Mouse (Mus musculus) small intestine, adult 2 months (tissue): Measurements from ENCODE around the gene Rsph14. TPM values are rescaled to one million over a fixed set of nuclear protein-coding genes. Genes with fewer than 3 reads are reported as not detected.

Experiments used
- H3K27ac ChIP-seq: fragments of 200-500 bp; 2 replicates; pipeline ENCODE4 v1.5.1; 2012; ENCODE audit warnings: low read depth, low read length, control low read depth, inconsistent platforms; ENCODE audit not compliant: insufficient read depth
- H3K27me3 ChIP-seq: fragments of 200-500 bp; 2 replicates; pipeline ENCODE4 v1.6.1; 2012; ENCODE audit warnings: mild to moderate bottlenecking, moderate library complexity, low read length, inconsistent platforms; ENCODE audit not compliant: control insufficient read depth, insufficient read depth
- H3K36me3 ChIP-seq: fragments of 200-500 bp; 2 replicates; pipeline ENCODE4 v1.6.1; 2012; ENCODE audit warnings: mild to moderate bottlenecking, low read length, control low read depth, inconsistent platforms; ENCODE audit not compliant: control insufficient read depth, insufficient read depth
- H3K4me1 ChIP-seq: fragments of 200-500 bp; 2 replicates; pipeline ENCODE4 v1.6.1; 2012; ENCODE audit warnings: low read length, inconsistent platforms, mixed read lengths; ENCODE audit not compliant: control insufficient read depth, insufficient read depth, insufficient read length
- H3K4me3 ChIP-seq: fragments of 200-500 bp; 2 replicates; pipeline ENCODE4 v1.5.1; 2012; ENCODE audit warnings: low read depth, mild to moderate bottlenecking, control low read depth, inconsistent platforms, low read length, moderate library complexity
- CTCF ChIP-seq: fragments of 200-500 bp; IDR thresholded peaks from 2 replicates; pipeline ENCODE4 v1.5.1; 2012; ENCODE audit warnings: low read depth, mild to moderate bottlenecking, control low read depth, inconsistent platforms, low read length, moderate library complexity, mixed read lengths; ENCODE audit not compliant: insufficient replicate concordance, insufficient read length; ENCODE audit errors: extremely low read depth
- POLR2A ChIP-seq: fragments of 200-500 bp; IDR thresholded peaks from 2 replicates; pipeline ENCODE4 v1.6.1; 2012; ENCODE audit warnings: low read depth, mild to moderate bottlenecking, control low read depth, inconsistent platforms, low read length, moderate library complexity
- WGBS: fragments of 180-500 bp; shearing (Covaris S2); methylation state at CpG from one replicate; pipeline ENCODE4 v1.1.7; 2018; 5-methylcytosine and 5-hydroxymethylcytosine counted together
- polyA plus RNA-seq: library from polyadenylated mRNA; depleted of rRNA; stranded (reverse); fragments of >200 nt; gene quantifications from 2 replicates; pipeline ENCODE4 v1.2.3, GENCODE M21; 2012

The Rsph14 gene
- polyA plus RNA-seq, 1 experiment, result not detected

DNA sequence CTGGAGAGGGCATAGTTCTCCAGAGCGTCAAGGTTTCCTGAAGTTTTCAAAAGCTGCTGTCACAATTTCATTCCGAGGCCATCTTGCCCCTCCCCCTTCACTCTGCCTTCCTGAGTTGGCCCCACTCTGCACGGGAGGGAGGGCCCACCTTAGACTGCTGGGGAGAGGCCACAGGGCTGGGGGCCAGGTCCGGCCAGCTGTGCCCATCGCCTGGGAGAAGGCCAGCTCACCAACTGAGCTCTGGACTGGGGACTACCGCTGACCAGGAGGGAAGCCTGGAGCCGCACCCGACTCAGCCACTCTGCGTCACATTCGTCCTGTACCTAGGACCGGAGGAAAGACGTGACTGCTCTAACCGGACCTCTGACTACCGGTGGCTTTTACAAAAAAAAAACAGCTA is 16.9 kb downstream of the Rsph14 start:
- WGBS, result 66% methylated on average over 14 of the region's 14 CpGs
- H3K27ac ChIP-seq, result no peak overlapping the region
- H3K36me3 ChIP-seq, result no peaks in the 10 kb centered on the region
- H3K4me3 ChIP-seq, result no peak overlapping the region
- H3K27me3 ChIP-seq, result no peaks in the 10 kb centered on the region
- no peak for TF ChIP-seq POLR2A
- no peak for TF ChIP-seq CTCF
- H3K4me1 ChIP-seq, result no peaks in the 10 kb centered on the region

DNA sequence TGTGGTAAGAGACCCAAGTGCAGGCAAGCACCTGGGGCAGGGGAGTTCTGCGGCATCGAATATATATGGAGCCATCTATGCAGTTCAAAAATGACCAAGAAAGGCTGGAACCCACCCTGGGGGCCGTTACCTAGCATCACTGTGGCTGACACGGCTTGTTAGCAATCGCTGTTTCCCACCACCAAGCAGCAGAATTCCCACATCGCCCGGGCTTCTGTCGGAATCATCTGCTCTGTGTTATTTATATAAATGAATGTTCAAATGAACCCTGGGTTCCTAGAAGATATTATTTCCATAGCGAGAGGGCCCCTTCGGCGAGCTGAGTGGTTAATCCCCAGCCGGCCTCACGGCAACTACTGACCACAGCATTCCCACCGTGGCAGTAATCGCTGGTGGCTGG is 21.7 kb downstream of the Rsph14 start:
- Histone ChIP-seq H3K4me3 (no peak overlapping the region), H3K27ac (no peak overlapping the region), H3K36me3 (no peaks in the 10 kb centered on the region), H3K4me1 (no peaks in the 10 kb centered on the region), H3K27me3 (no peaks in the 10 kb centered on the region)
- TF ChIP-seq POLR2A (no peak), CTCF (no peak)
- 89% methylated on average over 15 of the region's 15 CpGs for WGBS

DNA sequence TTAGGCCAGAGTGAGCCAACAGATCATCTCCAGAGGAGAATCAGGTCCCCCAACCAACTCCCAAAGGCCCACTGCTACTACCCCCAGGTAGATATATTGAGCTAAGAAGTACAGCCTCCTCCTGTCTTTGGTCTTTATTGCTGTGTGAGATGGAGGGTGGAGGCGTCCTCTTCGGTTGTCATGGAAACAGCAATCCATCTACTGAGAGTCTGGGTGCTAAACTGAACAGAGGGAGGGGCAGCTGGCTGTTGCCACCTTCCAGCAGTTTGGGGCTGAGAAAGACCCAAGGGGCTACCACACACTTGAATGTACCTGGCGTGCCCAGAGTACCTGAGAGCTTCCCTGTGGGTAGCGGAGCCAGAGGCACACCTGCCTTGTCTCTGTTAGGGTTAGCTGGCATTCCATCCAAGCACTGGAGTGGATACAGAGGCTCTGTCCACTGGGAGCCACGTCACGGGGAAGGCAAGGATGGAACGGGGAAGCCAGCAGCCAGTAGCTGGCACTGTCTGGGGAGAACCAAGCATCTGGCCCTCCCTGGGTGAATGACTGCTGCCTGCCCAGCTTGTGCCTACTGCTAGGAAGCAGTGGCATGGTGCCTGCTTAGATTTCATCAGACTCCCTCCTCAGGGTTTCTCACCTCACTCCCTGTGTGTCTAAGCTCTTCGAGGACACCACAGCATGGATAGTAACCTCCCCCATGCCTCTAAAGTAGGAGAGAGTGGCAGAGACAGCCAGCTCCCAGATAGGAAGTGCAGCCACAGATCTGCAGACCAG is 25.3 kb downstream of the Rsph14 start:
- Histone ChIP-seq H3K36me3 (no peaks in the 10 kb centered on the region), H3K27ac (no peak overlapping the region), H3K4me3 (no peak overlapping the region), H3K27me3 (no peaks in the 10 kb centered on the region), H3K4me1 (no peaks in the 10 kb centered on the region)
- TF ChIP-seq POLR2A (no peak), CTCF (no peak)
- 87% methylated on average over 8 of the region's 8 CpGs for WGBS

DNA sequence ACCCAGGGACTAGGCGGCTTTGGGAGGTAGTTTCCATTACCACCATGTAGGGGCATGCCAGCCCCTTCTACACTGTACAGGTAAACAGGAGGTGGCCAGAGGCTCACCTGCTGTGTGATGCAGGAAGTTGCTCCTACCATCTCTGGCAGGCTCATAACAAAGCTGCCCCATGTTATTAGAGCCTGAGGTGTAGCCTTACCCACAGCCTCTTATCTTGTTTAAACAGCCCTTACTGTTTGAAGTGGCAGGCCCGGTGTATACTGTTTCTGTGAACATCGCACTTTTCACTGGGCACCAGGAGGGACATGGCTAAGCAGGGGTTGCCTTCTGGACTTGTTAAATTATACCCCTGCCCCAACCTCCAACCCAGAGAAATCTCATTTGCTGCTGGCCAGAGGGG is 28.3 kb downstream of the Rsph14 start:
- Histone ChIP-seq H3K36me3 (no peaks in the 10 kb centered on the region), H3K4me1 (no peaks in the 10 kb centered on the region), H3K4me3 (no peak overlapping the region), H3K27me3 (no peaks in the 10 kb centered on the region), H3K27ac (no peak overlapping the region)
- 21% methylated on average over 3 of the region's 3 CpGs for WGBS
- TF ChIP-seq POLR2A (no peak), CTCF (no peak)

- TF ChIP-seq CTCF (no peak), POLR2A (no peak)
- 94% methylated on average over 8 of the region's 8 CpGs for WGBS
Observed at GRCm38 (mm10) chr10:75001391-75001790, 31.0 kb downstream of the Rsph14 start.

DNA sequence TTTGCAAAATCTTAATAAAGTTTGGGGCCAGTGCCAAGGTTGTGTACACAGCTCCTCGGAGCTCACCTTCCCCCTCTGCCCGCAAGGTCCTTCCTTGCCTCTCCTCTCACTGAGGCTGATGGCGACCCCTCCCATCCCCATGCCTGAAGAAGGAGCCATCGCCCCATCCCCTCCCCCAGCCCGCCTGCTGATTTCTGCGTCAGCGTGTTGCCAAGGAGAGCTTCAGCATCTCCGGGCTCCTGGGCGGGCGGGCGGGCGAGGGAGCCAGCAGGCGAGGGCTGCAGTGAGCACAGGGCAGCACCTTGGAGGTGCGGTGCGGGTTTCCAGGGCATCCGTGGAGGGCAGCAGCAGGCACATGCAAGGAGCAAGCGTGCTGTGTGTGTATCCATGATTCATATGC is 37.0 kb downstream of the Rsph14 start:
- WGBS, result 16% methylated on average over 17 of the region's 17 CpGs
- Histone ChIP-seq H3K27ac (no peak overlapping the region), H3K36me3 (no peaks in the 10 kb centered on the region), H3K4me3 (no peak overlapping the region), H3K4me1 (no peaks in the 10 kb centered on the region), H3K27me3 (no peaks in the 10 kb centered on the region)
- TF ChIP-seq POLR2A, result no peak
- TF ChIP-seq CTCF, result no peak

More at GRCm38 (mm10) chr10:75001391-75001790, 31.0 kb downstream of the Rsph14 start:
- Histone ChIP-seq H3K4me3 (no peak overlapping the region), H3K4me1 (no peaks in the 10 kb centered on the region), H3K27ac (no peak overlapping the region), H3K36me3 (no peaks in the 10 kb centered on the region), H3K27me3 (no peaks in the 10 kb centered on the region)

DNA sequence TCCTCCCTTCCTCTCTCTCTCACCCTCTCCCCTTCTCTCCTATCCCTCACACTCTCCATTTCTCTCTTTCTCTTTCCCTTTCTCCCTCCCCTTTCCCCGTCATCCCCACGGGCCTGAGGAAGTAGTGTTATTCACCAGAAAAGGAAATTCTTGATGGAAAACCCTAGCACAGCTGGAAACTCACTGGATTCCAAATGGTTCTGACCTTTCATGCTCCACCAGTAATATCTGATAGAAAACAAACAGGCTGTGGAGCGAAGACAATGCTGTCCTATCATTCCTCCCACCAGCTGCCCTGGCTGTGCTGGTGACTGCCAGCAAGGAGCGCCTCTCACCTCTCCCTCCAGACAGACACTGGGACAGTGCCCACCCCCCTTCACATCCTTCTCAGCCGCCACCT is 37.5 kb downstream of the Rsph14 start:
- H3K4me3 ChIP-seq, result no peak overlapping the region
- 11% methylated on average over 5 of the region's 5 CpGs for WGBS
- TF ChIP-seq POLR2A (no peak), CTCF (no peak)

More for the DNA sequence above, 37.5 kb downstream of the Rsph14 start:
- H3K4me1 ChIP-seq, result no peaks in the 10 kb centered on the region
- H3K27ac ChIP-seq, result no peak overlapping the region
- no peaks in the 10 kb centered on the region for H3K27me3 ChIP-seq
- H3K36me3 ChIP-seq, result no peaks in the 10 kb centered on the region
